Comparison of ENCODE assay signal across 24 mouse cellular contexts in genomic region chr19:30010520-30011296, GRCm38 (mm10). TPM values are rescaled to one million over a fixed set of nuclear protein-coding genes. Genes with fewer than 3 reads are reported as not detected.
DNase-seq lines count a peak whose midpoint lies in the region; ATAC-seq and TF ChIP-seq lines count a peak whose summit lies in the region.
"Had no signal": no experiment of that assay in that cellular context is flagged by ENCODE, and none has a peak within 500 bp of the region (broad histone marks: within the 10 kb centered on the region; RNA-seq: fewer than 3 reads in every experiment).

No protein-coding gene starts in this region.

- no peak overlapping the region for H3K27ac ChIP-seq in heart, embryonic 16.5 days (ENCODE audit: low read length)
- H3K27ac ChIP-seq in heart, embryonic 10.5 days = no peak overlapping the region
- peak overlapping the region; percentile 53 for H3K27ac ChIP-seq in bone marrow macrophage, adult 2 months (ENCODE audit: insufficient read depth, low read depth, low read length)
- H3K27ac ChIP-seq in liver, embryonic 15.5 days (replicated peaks) = no peak overlapping the region
- H3K27ac ChIP-seq: limb, embryonic 15.5 days had no signal

- no peaks in the 10 kb centered on the region for H3K9me3 ChIP-seq in heart, embryonic 16.5 days (replicated peaks; ENCODE audit: control insufficient read depth, low read length)
- no peaks in the 10 kb centered on the region for H3K9me3 ChIP-seq in heart, embryonic 10.5 days
- no peaks in the 10 kb centered on the region for H3K9me3 ChIP-seq in liver, embryonic 15.5 days (replicated peaks)
- H3K9me3 ChIP-seq: G1E; limb, embryonic 15.5 days had no signal

- H3K9ac ChIP-seq in heart, embryonic 16.5 days (ENCODE audit: low read length) = no peak overlapping the region
- H3K9ac ChIP-seq in liver, embryonic 15.5 days = no peak overlapping the region
- H3K9ac ChIP-seq: forebrain, postnatal 0 days; limb, embryonic 15.5 days had no signal

- 41% methylated on average over 13 of the region's 13 CpGs for WGBS in heart, embryonic 16.5 days
- 57% methylated on average over 13 of the region's 13 CpGs for WGBS in heart, embryonic 10.5 days
- WGBS in liver, embryonic 15.5 days (ENCODE audit: insufficient replicate concordance) = 38% methylated on average over 13 of the region's 13 CpGs

- TF ChIP-seq CTCF in bone marrow macrophage, adult 2 months (IDR thresholded peaks at IDR 0.05; ENCODE audit: low read depth, low read length) = no peak

- H3K4me3 ChIP-seq in heart, embryonic 16.5 days (ENCODE audit: low read length) = no peak overlapping the region; the same call in 1 of the 2 replicates
- H3K4me3 ChIP-seq in heart, embryonic 10.5 days = no peak overlapping the region
- H3K4me3 ChIP-seq in bone marrow macrophage, adult 2 months (ENCODE audit: insufficient read depth, low read length) = peak overlapping the region; percentile 45
- H3K4me3 ChIP-seq in liver, embryonic 15.5 days (replicated peaks) = no peak overlapping the region
- H3K4me3 ChIP-seq: limb, embryonic 15.5 days had no signal

- H3K36me3 ChIP-seq in heart, embryonic 16.5 days (ENCODE audit: control insufficient read depth, insufficient read depth) = no peaks in the 10 kb centered on the region
- no peaks in the 10 kb centered on the region for H3K36me3 ChIP-seq in heart, embryonic 10.5 days
- H3K36me3 ChIP-seq in liver, embryonic 15.5 days (replicated peaks) = no peaks in the 10 kb centered on the region
- H3K36me3 ChIP-seq: G1E; limb, embryonic 15.5 days had no signal

- ATAC-seq in heart, embryonic 16.5 days (replicated peaks; ENCODE audit: extremely low read depth, insufficient read depth, low FRiP score) = no peak
- ATAC-seq in common myeloid progenitor, adult 5-6 weeks (replicated peaks; ENCODE audit: low read depth, poor library complexity, severe bottlenecking) = peak; percentile 39; the same call in 1 of the 2 replicates
- ATAC-seq in liver, embryonic 15.5 days (ENCODE audit: insufficient read depth) = no peak
- ATAC-seq in inflammation-experienced regulatory T-cells, adult 6 months = no peak
- ATAC-seq: forebrain, postnatal 0 days had no signal

- no peak for DNase-seq in heart, embryonic 10.5 days (ENCODE audit: low spot score)
- no peak for DNase-seq in adrenal gland, postnatal 36 days
- DNase-seq: cerebellum, adult 9-10 months; embryo, embryonic 11 days; forebrain, postnatal 0 days; kidney, adult 11 months; kidney, postnatal 36 days; right cerebral cortex, postnatal 4 days; thymus, postnatal 25 days had no signal

- no peaks in the 10 kb centered on the region for H3K4me1 ChIP-seq in heart, embryonic 16.5 days (ENCODE audit: control insufficient read depth, insufficient read depth, low read length)
- H3K4me1 ChIP-seq in heart, embryonic 10.5 days = no peaks in the 10 kb centered on the region
- peaks cover 9% of the 10 kb centered on the region for H3K4me1 ChIP-seq in bone marrow macrophage, adult 2 months (ENCODE audit: control insufficient read depth, insufficient read depth, low read length)
- H3K4me1 ChIP-seq in liver, embryonic 15.5 days (replicated peaks) = peaks cover 15% of the 10 kb centered on the region; the same call in 1 of the 2 replicates
- H3K4me1 ChIP-seq: limb, embryonic 15.5 days had no signal

- H3K27me3 ChIP-seq in heart, embryonic 16.5 days (ENCODE audit: control insufficient read depth, insufficient read depth, low read length) = no peaks in the 10 kb centered on the region
- no peaks in the 10 kb centered on the region for H3K27me3 ChIP-seq in heart, embryonic 10.5 days (ENCODE audit: insufficient read depth, poor library complexity, severe bottlenecking)
- no peaks in the 10 kb centered on the region for H3K27me3 ChIP-seq in liver, embryonic 15.5 days
- H3K27me3 ChIP-seq: limb, embryonic 15.5 days had no signal

- peak overlapping the region; percentile 41 for H3K4me2 ChIP-seq in heart, embryonic 16.5 days (ENCODE audit: low read depth, low read length)
- H3K4me2 ChIP-seq in liver, embryonic 15.5 days = peak overlapping the region; percentile 27
- H3K4me2 ChIP-seq: limb, embryonic 15.5 days had no signal

- TF ChIP-seq POLR2A in bone marrow macrophage, adult 2 months (IDR thresholded peaks at IDR 0.05; ENCODE audit: borderline replicate concordance, low read depth, low read length) = no peak

RNA-seq across cellular contexts. Expression of gene Trpd52l3, which starts 7.1 kb away (rescaled TPM):
- polyA plus RNA-seq in heart, embryonic 16.5 days (2015; fragmentation: Nextera tagmentation; extraction: Ambion mirVana) = not detected in 2 replicates
- not detected in 2 replicates for polyA plus RNA-seq in heart, embryonic 10.5 days (2016; fragmentation: Nextera tagmentation; extraction: Ambion mirVana)
- not detected in 2 replicates for polyA plus RNA-seq in bone marrow macrophage, adult 2 months (2012; ENCODE audit: insufficient read depth, insufficient read length, missing spikeins)
- total RNA-seq in common myeloid progenitor, adult 5-6 weeks (2017) = not detected in 2 replicates
- not detected in 2 replicates for polyA plus RNA-seq in liver, embryonic 15.5 days (2015; fragmentation: Nextera tagmentation; extraction: Ambion mirVana)
- total RNA-seq in adrenal gland, postnatal 36 days (2021) = not detected
- polyA plus RNA-seq in inflammation-experienced regulatory T-cells, adult 6 months (2017; shearing (Covaris generic)) = not detected
- total RNA-seq: adrenal gland, adult 18-20 months; forebrain, postnatal 0 days; gastrocnemius, adult 8-10 months; hematopoietic stem cell, adult 5-6 weeks; layer of hippocampus, postnatal 10 days; left cerebral cortex, postnatal 14 days; megakaryocyte-erythroid progenitor cell, adult 5-6 weeks had no signal
- polyA plus RNA-seq: forebrain, postnatal 0 days; G1E; limb, embryonic 15.5 days; neural tube, embryonic 14.5 days; stomach, embryonic 14.5 days had no signal

RNA-seq across cellular contexts. Expression of gene Uhrf2, which starts 19.6 kb away (rescaled TPM):
- polyA plus RNA-seq in heart, embryonic 16.5 days (2015; fragmentation: Nextera tagmentation; extraction: Ambion mirVana) = 41.9 and 42.5 TPM in 2 replicates
- polyA plus RNA-seq in heart, embryonic 10.5 days (2016; fragmentation: Nextera tagmentation; extraction: Ambion mirVana) = 56.6 and 65.2 TPM in 2 replicates
- 95.4 and 103 TPM in 2 replicates for polyA plus RNA-seq in bone marrow macrophage, adult 2 months (2012; ENCODE audit: insufficient read depth, insufficient read length, missing spikeins)
- 95.0 and 109 TPM in 2 replicates for total RNA-seq in common myeloid progenitor, adult 5-6 weeks (2017)
- 29.7 and 31.2 TPM in 2 replicates for polyA plus RNA-seq in liver, embryonic 15.5 days (2015; fragmentation: Nextera tagmentation; extraction: Ambion mirVana)
- 10 to 100 TPM; 36.3 to 43.5 TPM for total RNA-seq in adrenal gland, postnatal 36 days (2021)
- polyA plus RNA-seq in inflammation-experienced regulatory T-cells, adult 6 months (2017; shearing (Covaris generic)) = 10 to 100 TPM; 34.5 to 56.0 (median 40.4) TPM
